Mouse (Mus musculus) spleen, adult 10 weeks (tissue): ENCODE measurements around the gene Olfr143. TPM values are rescaled to one million over a fixed set of nuclear protein-coding genes. Genes with fewer than 3 reads are reported as not detected.

Experiments
- polyA plus RNA-seq: library from polyadenylated mRNA; stranded (reverse); fragments of 350-450 nt; fragmentation: Illumina TruSeq; extraction: RNeasy Lipid Tissue Mini Kit (QIAGEN cat#74804); gene quantifications from one replicate; pipeline ENCODE4 v1.2.3, GENCODE M21; 2015; ENCODE audit warnings: low replicate concordance; ENCODE audit not compliant: insufficient read depth

Olfr143 gene
- not detected for polyA plus RNA-seq

GRCm38 (mm10) chr9:38252474-38252873 is at the start of gene Olfr143:
Gene Olfr143 (plus strand): TSS chr9:38252774.

DNA sequence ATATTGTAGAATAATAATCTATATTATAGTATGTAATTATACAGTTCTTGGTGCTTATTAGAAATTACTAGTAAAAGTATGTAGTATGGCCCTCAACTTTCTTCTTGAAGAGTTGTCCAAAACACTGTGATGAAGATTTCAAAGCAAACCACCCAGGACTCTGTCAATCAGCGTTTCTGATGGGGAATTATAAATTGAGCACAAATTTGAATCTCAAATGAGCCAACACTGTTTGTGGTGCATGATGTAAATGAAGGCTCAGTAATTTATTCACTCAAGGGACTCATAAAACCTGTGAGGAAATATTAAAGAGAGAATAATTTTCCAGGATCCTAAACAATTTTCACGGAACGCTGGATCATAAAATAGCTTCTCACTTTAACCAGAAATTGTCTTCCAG is 44.5 kb upstream of the Olfr143 start, which contains the start of gene Olfr893:
Gene Olfr893 (plus strand): TSS at position 301 of the 400 bp plus-strand sequence.

DNA sequence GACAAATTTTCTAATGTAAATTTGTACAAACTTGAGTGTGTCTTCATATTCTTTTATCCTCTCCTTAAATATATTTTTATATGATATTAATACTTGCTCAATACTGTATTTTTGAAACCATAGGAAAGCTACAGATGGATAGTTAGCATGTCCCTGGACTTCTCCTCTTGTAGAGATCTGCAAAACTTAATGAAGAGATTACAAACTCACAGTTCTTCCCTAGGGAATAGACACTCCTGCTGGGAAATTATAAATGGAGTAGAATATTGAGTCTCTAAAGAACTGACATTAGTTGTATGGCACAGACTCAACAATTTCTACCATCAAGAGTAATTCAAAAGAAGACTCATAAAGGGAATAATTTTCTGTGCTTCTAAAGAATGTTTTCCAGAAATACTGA is 34.8 kb upstream of the Olfr143 start, which contains the start of gene Olfr894:
Gene Olfr894 (plus strand): TSS at position 301 of the 400 bp plus-strand sequence.

DNA sequence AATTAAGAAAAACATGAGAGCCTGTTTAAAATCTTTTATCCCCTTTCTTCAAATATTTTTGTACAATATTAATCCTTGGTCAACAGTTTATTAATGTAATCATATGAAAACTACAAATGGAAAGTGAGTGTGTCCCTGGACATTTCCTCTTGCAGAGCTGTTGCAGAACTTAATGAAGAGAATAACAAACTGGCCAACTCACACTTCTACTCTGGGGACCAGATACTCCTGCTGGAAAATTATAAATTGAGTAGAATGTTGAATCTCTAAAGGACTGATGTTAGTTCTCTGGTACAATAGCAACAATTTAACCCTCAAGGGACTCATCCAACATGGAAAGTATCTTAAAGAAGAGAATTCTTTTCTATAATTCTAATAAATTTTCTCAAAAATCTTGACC is 15.0 kb downstream of the Olfr143 start, which contains the start of gene Olfr895:
Gene Olfr895 (plus strand): TSS at position 301 of the 400 bp plus-strand sequence.

DNA sequence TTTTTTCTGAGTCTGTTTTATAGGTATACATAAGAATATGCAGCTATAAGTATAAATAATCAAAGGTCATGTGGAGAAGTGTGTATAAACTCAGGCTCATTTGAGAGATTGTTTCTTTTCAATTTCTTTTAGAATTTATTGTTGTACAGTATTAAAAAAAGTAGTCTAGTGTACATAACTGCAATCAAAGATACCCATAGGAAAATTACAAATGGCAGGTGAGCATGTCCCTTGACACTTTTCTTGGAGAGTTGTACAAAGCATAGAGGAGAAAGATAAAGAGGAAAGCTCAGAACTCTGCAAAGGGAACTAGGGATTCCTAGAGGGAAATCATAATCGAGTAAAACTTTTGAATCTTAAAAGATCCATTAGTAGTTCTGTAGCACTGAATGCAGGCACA is 38.2 kb downstream of the Olfr143 start, which contains the start of gene Olfr896-ps1:
Gene Olfr896-ps1 (plus strand): TSS at position 301 of the 400 bp plus-strand sequence.

Other genes with a start within 250 kb of the Olfr143 start
- not detected for gene Olfr883, start 227.0 kb upstream of the Olfr143 start, polyA plus RNA-seq
- gene Olfr884, start 206.2 kb upstream of the Olfr143 start, polyA plus RNA-seq: not detected
- gene Olfr885, start 191.5 kb upstream of the Olfr143 start, polyA plus RNA-seq: not detected
- gene Olfr887, start 168.7 kb upstream of the Olfr143 start, polyA plus RNA-seq: not detected
- gene Olfr888, start 144.6 kb upstream of the Olfr143 start, polyA plus RNA-seq: not detected
- not detected for gene Olfr889, start 137.6 kb upstream of the Olfr143 start, polyA plus RNA-seq
- not detected for gene Olfr890, start 110.3 kb upstream of the Olfr143 start, polyA plus RNA-seq
- gene Olfr891, start 72.0 kb upstream of the Olfr143 start, polyA plus RNA-seq: not detected
- gene Olfr893, start 44.4 kb upstream of the Olfr143 start, polyA plus RNA-seq: not detected
- not detected for gene Olfr894, start 34.7 kb upstream of the Olfr143 start, polyA plus RNA-seq
- not detected for gene Olfr895, start 15.1 kb downstream of the Olfr143 start, polyA plus RNA-seq
- gene Olfr896-ps1, start 38.3 kb downstream of the Olfr143 start, polyA plus RNA-seq: not detected
- not detected for gene Olfr25, start 76.3 kb downstream of the Olfr143 start, polyA plus RNA-seq
- not detected for gene Olfr898, start 95.6 kb downstream of the Olfr143 start, polyA plus RNA-seq
- gene Olfr250, start 114.1 kb downstream of the Olfr143 start, polyA plus RNA-seq: not detected
- gene Olfr251, start 124.3 kb downstream of the Olfr143 start, polyA plus RNA-seq: not detected
- gene Olfr147, start 148.9 kb downstream of the Olfr143 start, polyA plus RNA-seq: not detected
- gene Olfr901, start 176.7 kb downstream of the Olfr143 start, polyA plus RNA-seq: not detected
- not detected for gene Olfr902, start 194.9 kb downstream of the Olfr143 start, polyA plus RNA-seq
- not detected for gene Olfr904, start 210.4 kb downstream of the Olfr143 start, polyA plus RNA-seq
- gene Olfr905, start 218.3 kb downstream of the Olfr143 start, polyA plus RNA-seq: not detected
- gene Olfr906, start 234.3 kb downstream of the Olfr143 start, polyA plus RNA-seq: not detected
- gene Olfr907, start 243.0 kb downstream of the Olfr143 start, polyA plus RNA-seq: not detected